Mouse (Mus musculus) megakaryocyte, embryonic 14.5 days (primary cell): Measurements from ENCODE around the gene Ackr3.

Experiments
- FLI1 ChIP-seq: IDR thresholded peaks from 2 replicates; pipeline ENCODE4 v1.6.1; 2012; ENCODE audit warnings: low read length, inconsistent platforms, mixed read lengths
- GATA1 ChIP-seq: IDR thresholded peaks from 3 replicates; pipeline ENCODE4 v1.6.1; 2012; ENCODE audit warnings: mixed read lengths, low read length, inconsistent platforms, borderline replicate concordance

GRCm38 (mm10) chr1:90209069-90209468, 5.3 kb downstream of the Ackr3 start:
- TF ChIP-seq FLI1 = no peak
- no peak for TF ChIP-seq GATA1
